Mouse (Mus musculus) cerebral cortex, adult 2 months (tissue): Measurements from ENCODE around the gene Kbtbd6.

ENCODE experiments used
- WGBS: fragments of 180-500 bp; shearing (Covaris S2); methylation state at CpG from one replicate; pipeline ENCODE4 v1.1.7; 2018; 5-methylcytosine and 5-hydroxymethylcytosine counted together

The Kbtbd6 gene

GRCm38 (mm10) chr14:79451681-79452590, at the start of gene Kbtbd6:
Kbtbd6 (plus strand) TSS chr14:79451835.
- 21% methylated on average over 42 of the region's 89 CpGs for WGBS

- WGBS: 90% methylated on average over 2 of the region's 2 CpGs
Observed at GRCm38 (mm10) chr14:79407641-79408040, 44.0 kb upstream of the Kbtbd6 start.

- WGBS: 94% methylated on average over 6 of the region's 6 CpGs
Observed at GRCm38 (mm10) chr14:79409278-79409830, 42.3 kb upstream of the Kbtbd6 start.

- 85% methylated on average over 2 of the region's 2 CpGs for WGBS
Observed at GRCm38 (mm10) chr14:79410662-79411061, 41.0 kb upstream of the Kbtbd6 start.

GRCm38 (mm10) chr14:79413121-79413520, 38.5 kb upstream of the Kbtbd6 start:
- WGBS: 91% methylated on average over 6 of the region's 6 CpGs

GRCm38 (mm10) chr14:79420083-79420685, 31.5 kb upstream of the Kbtbd6 start:
- WGBS: 78% methylated on average over 20 of the region's 20 CpGs

GRCm38 (mm10) chr14:79425979-79426729, 25.5 kb upstream of the Kbtbd6 start, which contains the start of gene Kbtbd7:
Kbtbd7 (plus strand) TSS chr14:79426511.
- under 1% methylated on average over 39 of the region's 44 CpGs for WGBS

GRCm38 (mm10) chr14:79426730-79427365, 24.8 kb upstream of the Kbtbd6 start:
- WGBS: 57% methylated on average over 11 of the region's 59 CpGs

- WGBS: 87% methylated on average over 1 of the region's 1 CpGs
Observed at GRCm38 (mm10) chr14:79434068-79434467, 17.6 kb upstream of the Kbtbd6 start.

GRCm38 (mm10) chr14:79440655-79441054, 11.0 kb upstream of the Kbtbd6 start:
- 96% methylated on average over 2 of the region's 2 CpGs for WGBS

GRCm38 (mm10) chr14:79441441-79441840, 10.2 kb upstream of the Kbtbd6 start:
- WGBS: 80% methylated on average over 5 of the region's 5 CpGs

- 79% methylated on average over 9 of the region's 9 CpGs for WGBS
Observed at GRCm38 (mm10) chr14:79444601-79445000, 7.0 kb upstream of the Kbtbd6 start.

GRCm38 (mm10) chr14:79445055-79445620, 6.5 kb upstream of the Kbtbd6 start:
- WGBS: 20% methylated on average over 16 of the region's 16 CpGs

- WGBS: 88% methylated on average over 8 of the region's 10 CpGs
Observed at GRCm38 (mm10) chr14:79452591-79452934, 928 bp downstream of the Kbtbd6 start.

- 88% methylated on average over 1 of the region's 1 CpGs for WGBS
Observed at GRCm38 (mm10) chr14:79460401-79460800, 8.8 kb downstream of the Kbtbd6 start.

- WGBS: 78% methylated on average over 4 of the region's 4 CpGs
Observed at GRCm38 (mm10) chr14:79460988-79461387, 9.4 kb downstream of the Kbtbd6 start.

- 75% methylated on average over 1 of the region's 1 CpGs for WGBS
Observed at GRCm38 (mm10) chr14:79465623-79466022, 14.0 kb downstream of the Kbtbd6 start.

GRCm38 (mm10) chr14:79467621-79468020, 16.0 kb downstream of the Kbtbd6 start:
- 12% methylated on average over 3 of the region's 3 CpGs for WGBS

- WGBS: 91% methylated on average over 2 of the region's 2 CpGs
Observed at GRCm38 (mm10) chr14:79473384-79473783, 21.7 kb downstream of the Kbtbd6 start.

- under 1% methylated on average over 76 of the region's 96 CpGs for WGBS
Observed at GRCm38 (mm10) chr14:79480624-79481338, 29.1 kb downstream of the Kbtbd6 start, which contains the start of gene Elf1. Elf1 (plus strand) TSS chr14:79481194.
